In the genomic region with DNA sequence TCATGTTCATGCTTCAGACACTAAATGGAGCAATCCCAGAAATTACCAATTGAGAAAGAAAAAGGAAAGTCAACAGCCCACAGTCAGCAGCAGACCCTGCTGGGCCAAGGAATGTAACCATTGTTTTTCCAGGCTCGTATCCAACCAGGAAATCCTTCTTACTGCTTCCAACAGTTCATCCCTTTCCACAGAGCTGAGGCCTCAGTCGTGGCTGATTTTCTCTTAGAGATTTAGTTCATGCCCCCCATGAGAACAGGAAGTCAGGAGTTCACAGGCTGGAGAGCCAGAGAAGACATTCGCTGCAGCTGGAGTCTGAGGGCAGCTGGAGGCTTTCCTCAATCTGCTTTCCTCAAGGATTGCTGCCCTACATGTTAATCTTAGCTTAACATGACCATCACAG, we compare ENCODE assay signal across 11 mouse cellular contexts. TPM values are rescaled to one million over a fixed set of nuclear protein-coding genes. Genes with fewer than 3 reads are reported as not detected.
DNase-seq lines count a peak whose midpoint lies in the region; TF ChIP-seq lines count a peak whose summit lies in the region.
"Had no signal": no experiment of that assay in that cellular context is flagged by ENCODE, and none has a peak within 500 bp of the region (broad histone marks: within the 10 kb centered on the region; RNA-seq: fewer than 3 reads in every experiment).

No protein-coding gene starts in this region.

- H3K4me3 ChIP-seq in layer of hippocampus, adult 2 months = no peak overlapping the region
- H3K4me3 ChIP-seq in gastrocnemius, adult 2 months = peak overlapping the region; percentile 17

- intact Hi-C loops in gastrocnemius, adult 2 months (cut with DNase I) = no loop called here

- TF ChIP-seq CTCF in layer of hippocampus, adult 2 months (conservative IDR thresholded peaks at IDR 0.05) = no peak
- no peak for TF ChIP-seq CTCF in gastrocnemius, adult 2 months (IDR thresholded peaks at IDR 0.05)

- H3K27ac ChIP-seq in layer of hippocampus, adult 2 months = peak overlapping the region; percentile 41; the same call in 1 of the 2 replicates
- H3K27ac ChIP-seq in gastrocnemius, adult 2 months = peak overlapping the region; percentile 83

- DNase-seq in layer of hippocampus, adult 2 months (ENCODE audit: low spot score in 2 of 2) = no peak
- no peak for DNase-seq in layer of hippocampus, postnatal 14 days (ENCODE audit: low spot score in 2 of 2)
- peak; percentile 39 for DNase-seq in gastrocnemius, adult 2 months
- DNase-seq in kidney, adult 8-10 months = peak; percentile 61 to 83
- peak; percentile 86 for DNase-seq in lung, postnatal 36 days
- DNase-seq in thymus, postnatal 0 days (ENCODE audit: low spot score) = no peak
- DNase-seq in urinary bladder, postnatal 25 days (ENCODE audit: low spot score) = no peak
- DNase-seq in B cell, adult 2 months = no peak

RNA-seq across cellular contexts. Expression of gene Ifnar2, which starts 9.1 kb away (rescaled TPM):
- 10 to 100 TPM; 19.8 to 25.5 TPM for total RNA-seq in layer of hippocampus, adult 2 months (2021)
- total RNA-seq in layer of hippocampus, postnatal 14 days (2021) = 10 to 100 TPM; 21.0 to 22.8 TPM
- 10 to 100 TPM in 1 of 2 experiments, 1 to 10 TPM in 1; 6.8 to 11.4 TPM for total RNA-seq in gastrocnemius, adult 2 months (2021)
- 70.7 and 73.4 TPM in 2 replicates for polyA plus RNA-seq in thymus, postnatal 0 days (2015; fragmentation: Nextera tagmentation; extraction: Ambion mirVana)

RNA-seq across cellular contexts. Expression of gene Gm21970, which starts 28.0 kb away (rescaled TPM):
- not detected for total RNA-seq in layer of hippocampus, adult 2 months (2021)
- total RNA-seq in layer of hippocampus, postnatal 14 days (2021) = not detected
- total RNA-seq in gastrocnemius, adult 2 months (2021) = under 1 TPM in 1 of 2 experiments, not detected in 1; 0.45 TPM
- polyA plus RNA-seq in thymus, postnatal 0 days (2015; fragmentation: Nextera tagmentation; extraction: Ambion mirVana) = not detected in 2 replicates
- total RNA-seq: common myeloid progenitor, adult 5-6 weeks; left cerebral cortex, postnatal 10 days; MEL had no signal

RNA-seq across cellular contexts. Expression of gene Il10rb, which starts 42.5 kb away (rescaled TPM):
- total RNA-seq in layer of hippocampus, adult 2 months (2021) = 1 to 10 TPM; 8.6 to 9.0 TPM
- 10 to 100 TPM in 1 of 2 experiments, 1 to 10 TPM in 1; 7.1 to 10.3 TPM for total RNA-seq in layer of hippocampus, postnatal 14 days (2021)
- total RNA-seq in gastrocnemius, adult 2 months (2021) = 1 to 10 TPM; 6.2 to 7.9 TPM
- 42.7 and 44.1 TPM in 2 replicates for polyA plus RNA-seq in thymus, postnatal 0 days (2015; fragmentation: Nextera tagmentation; extraction: Ambion mirVana)

Comparison
In these comparisons a context has a peak if more than half of its experiments do, and no peak if none do; other contexts are left out.
1. DNase-seq: peak in gastrocnemius, adult 2 months (single experiment), kidney, adult 8-10 months (2 of 2) and lung, postnatal 36 days (single experiment); none in layer of hippocampus, adult 2 months (0 of 2), layer of hippocampus, postnatal 14 days (0 of 2), thymus, postnatal 0 days (single experiment), urinary bladder, postnatal 25 days (single experiment) and B cell, adult 2 months (0 of 2).